Mouse (Mus musculus) intestine, embryonic 16.5 days (tissue): ENCODE measurements around the gene Macf1. TPM values are rescaled to one million over a fixed set of nuclear protein-coding genes. Genes with fewer than 3 reads are reported as not detected.
"Not testable (repeated sequence)": the region's sequence is repeated elsewhere in the genome, so short reads cannot be mapped to it uniquely, and the experiment has no call there.

ENCODE experiments used
- ATAC-seq: fragments of 200-750 bp; cut with Nextera tagmentation; 2 replicates; pipeline ENCODE4 v1.8.0; 2017; ENCODE audit warnings: moderate TSS enrichment, moderate library complexity
- H3K27ac ChIP-seq: fragments of 300-500 bp; sonication (generic); 2 replicates; pipeline ENCODE4 v1.5.1; 2014; ENCODE audit warnings: mild to moderate bottlenecking, low read length
- H3K27me3 ChIP-seq: fragments of 300-500 bp; sonication (generic); replicated peaks from 2 replicates; pipeline ENCODE4 v1.6.1; 2014; ENCODE audit warnings: low read length, control low read depth, mixed read lengths; ENCODE audit not compliant: control insufficient read depth, insufficient read depth
- H3K36me3 ChIP-seq: fragments of 300-500 bp; sonication (generic); 2 replicates; pipeline ENCODE4 v1.6.1; 2014; ENCODE audit warnings: low read length, control low read depth; ENCODE audit not compliant: control insufficient read depth, insufficient read depth
- H3K4me1 ChIP-seq: fragments of 300-500 bp; sonication (generic); 2 replicates; pipeline ENCODE4 v1.6.1; 2014; ENCODE audit warnings: low read length, control low read depth, mixed read lengths; ENCODE audit not compliant: control insufficient read depth, insufficient read depth
- H3K4me2 ChIP-seq: fragments of 300-500 bp; sonication (generic); 2 replicates; pipeline ENCODE4 v1.6.1; 2014; ENCODE audit warnings: low read depth, low read length, control low read depth
- H3K4me3 ChIP-seq: fragments of 300-500 bp; sonication (generic); 2 replicates; pipeline ENCODE4 v1.5.1; 2014; ENCODE audit warnings: mild to moderate bottlenecking, low read length
- H3K9ac ChIP-seq: fragments of 300-500 bp; sonication (generic); 2 replicates; pipeline ENCODE4 v1.6.1; 2014; ENCODE audit warnings: low read depth, low read length
- H3K9me3 ChIP-seq: fragments of 300-500 bp; sonication (generic); 2 replicates; pipeline ENCODE4 v1.6.1; 2016; ENCODE audit warnings: low read length, control low read depth; ENCODE audit not compliant: control insufficient read depth
- WGBS: fragments of 180-500 bp; shearing (Covaris S2); extraction: QIAGEN DNeasy Blood & Tissue Kit; methylation state at CpG from one replicate; pipeline ENCODE4 v1.1.7; 2014; 5-methylcytosine and 5-hydroxymethylcytosine counted together
- polyA plus RNA-seq: library from polyadenylated mRNA; unstranded; fragments of >200 nt; fragmentation: Nextera tagmentation; extraction: Ambion mirVana; gene quantifications from 2 replicates; pipeline ENCODE4 v1.2.1, GENCODE M21; 2015

The Macf1 gene
- polyA plus RNA-seq, 1 experiment from 2014 or later, result 19.7 TPM

DNA sequence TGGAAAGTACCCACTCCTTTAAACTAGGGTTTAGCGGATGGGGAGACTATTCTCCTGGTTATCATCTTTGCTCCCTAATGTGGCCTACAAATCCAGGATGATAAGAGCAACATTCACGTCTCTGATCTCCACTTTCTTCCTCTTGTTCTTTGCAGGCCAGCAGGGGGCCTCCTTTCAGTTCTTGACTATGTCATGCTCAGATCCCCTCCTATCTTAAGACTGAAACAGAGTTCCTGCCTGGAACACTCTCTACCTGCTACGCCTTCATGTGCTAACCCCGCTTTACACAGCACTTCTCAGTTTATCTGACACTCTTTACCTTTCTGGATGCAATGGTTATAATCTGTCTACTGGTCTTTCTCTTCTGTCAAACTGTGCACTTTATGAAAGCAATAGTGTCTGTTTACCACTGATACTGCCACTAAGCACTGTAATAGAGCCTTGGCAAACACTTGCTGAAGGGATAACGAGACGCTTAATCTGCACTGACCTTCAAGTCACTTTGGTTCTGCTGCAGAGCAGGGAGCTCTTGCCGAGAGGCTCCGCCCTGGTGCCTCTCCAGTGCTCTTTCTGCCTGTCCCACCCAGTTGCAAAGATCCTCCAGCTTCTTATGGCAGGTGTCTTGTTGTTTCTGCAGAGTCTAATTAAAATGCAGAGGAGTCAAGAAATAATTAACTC is 223.4 kb downstream of the Macf1 start:
- no peak overlapping the region for H3K27ac ChIP-seq
- no peak for ATAC-seq
- H3K4me2 ChIP-seq, result no peak overlapping the region
- no peak overlapping the region for H3K9ac ChIP-seq
- WGBS, result 69% methylated on average over 8 of the region's 8 CpGs
- H3K36me3 ChIP-seq, result peaks cover 9% of the 10 kb centered on the region; the same call in 1 of the 2 replicates
- no peak overlapping the region for H3K4me3 ChIP-seq
- no peaks in the 10 kb centered on the region for H3K27me3 ChIP-seq
- H3K4me1 ChIP-seq, result no peaks in the 10 kb centered on the region
- no peaks in the 10 kb centered on the region for H3K9me3 ChIP-seq

DNA sequence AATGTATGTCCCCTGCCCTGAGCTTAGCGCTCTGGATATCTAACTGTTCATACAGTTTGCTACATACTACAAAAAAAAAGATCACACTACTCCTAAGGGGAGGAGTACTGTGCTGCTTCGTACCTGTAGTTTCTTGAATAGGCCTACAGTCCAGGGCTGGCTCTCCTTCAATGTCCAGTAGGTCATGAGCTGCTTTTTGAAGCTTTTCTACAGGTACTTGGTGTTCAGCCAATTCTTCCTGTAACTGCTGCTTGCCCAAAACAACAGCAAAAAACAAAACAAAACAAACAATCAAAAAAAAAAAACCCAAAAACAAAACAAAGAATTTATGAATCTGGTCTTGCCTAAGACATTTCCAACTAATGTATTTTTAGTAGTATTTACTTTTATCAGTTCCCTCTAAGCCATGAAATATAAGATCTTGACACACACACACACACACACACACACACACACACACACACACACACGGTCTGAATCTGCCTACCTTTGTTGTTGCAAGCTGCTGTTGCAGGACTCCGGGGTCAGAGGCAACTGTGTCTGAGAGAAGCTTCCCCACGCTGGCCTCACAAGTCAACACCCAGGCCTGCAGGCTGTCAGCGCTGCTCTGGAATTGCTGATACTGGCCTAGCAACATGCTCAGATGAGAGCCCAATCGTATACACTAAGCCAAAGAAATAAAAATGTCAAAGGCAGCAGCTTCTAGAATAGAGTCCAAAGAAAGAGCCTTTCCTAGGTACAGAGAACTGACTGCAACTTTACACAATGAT is 229.1 kb downstream of the Macf1 start:
- no peak overlapping the region for H3K9ac ChIP-seq
- H3K9me3 ChIP-seq, result no peaks in the 10 kb centered on the region
- no peak overlapping the region for H3K27ac ChIP-seq
- no peaks in the 10 kb centered on the region for H3K4me1 ChIP-seq
- peaks cover 13% of the 10 kb centered on the region for H3K36me3 ChIP-seq
- no peak overlapping the region for H3K4me3 ChIP-seq
- H3K4me2 ChIP-seq, result no peak overlapping the region
- no peak for ATAC-seq
- H3K27me3 ChIP-seq, result no peaks in the 10 kb centered on the region
- WGBS, result 55% methylated on average over 7 of the region's 7 CpGs

DNA sequence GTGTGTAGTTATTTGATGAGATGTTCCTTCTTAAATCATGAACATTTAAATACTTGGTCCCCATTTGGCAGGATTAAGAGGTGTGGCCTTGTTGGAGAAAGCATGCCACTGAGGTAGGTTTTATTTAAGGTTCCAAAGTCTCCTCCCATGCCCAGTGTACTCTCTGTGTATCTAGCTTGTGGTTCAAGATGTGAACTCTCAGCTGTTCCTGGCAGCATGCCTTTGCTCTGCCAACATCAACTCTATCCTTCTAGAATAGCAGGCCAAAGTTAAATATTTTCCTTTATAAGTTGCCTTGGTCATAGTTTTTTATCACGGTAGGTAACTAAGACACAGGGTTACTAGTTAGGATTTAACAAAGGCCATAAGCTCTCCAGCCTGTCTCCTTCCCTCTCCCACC is 230.4 kb downstream of the Macf1 start:
- no peak overlapping the region for H3K4me3 ChIP-seq
- no peak for ATAC-seq

DNA sequence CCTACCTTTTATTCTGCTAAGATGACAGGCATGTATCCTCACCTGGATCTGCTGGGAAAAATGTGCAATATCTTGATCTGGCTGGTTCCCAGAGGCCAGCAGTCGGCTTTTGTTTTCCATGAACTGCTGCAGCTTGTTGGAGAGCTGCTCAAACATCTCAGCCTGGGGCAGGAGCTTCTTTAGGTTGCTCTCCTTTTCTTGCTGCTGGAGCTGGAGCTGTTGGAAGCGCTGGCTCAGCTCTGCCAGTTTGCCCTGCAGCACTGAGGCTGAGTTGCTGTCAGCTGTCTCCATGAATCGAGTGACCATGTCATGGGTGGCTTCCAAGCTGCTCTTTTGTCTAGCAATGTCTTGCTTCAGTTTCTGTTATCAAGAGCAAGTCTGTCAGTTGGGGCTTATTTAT is 232.2 kb downstream of the Macf1 start:
- Histone ChIP-seq H3K36me3 (peaks cover 11% of the 10 kb centered on the region), H3K4me2 (no peak overlapping the region), H3K9me3 (no peaks in the 10 kb centered on the region), H3K4me3 (no peak overlapping the region), H3K9ac (no peak overlapping the region), H3K4me1 (no peaks in the 10 kb centered on the region), H3K27ac (no peak overlapping the region), H3K27me3 (no peaks in the 10 kb centered on the region)
- no peak for ATAC-seq
- 92% methylated on average over 3 of the region's 3 CpGs for WGBS

More for the DNA sequence above, 230.4 kb downstream of the Macf1 start:
- WGBS, result 90% methylated on average over 1 of the region's 1 CpGs
- Histone ChIP-seq H3K4me2 (no peak overlapping the region), H3K27me3 (no peaks in the 10 kb centered on the region), H3K9me3 (no peaks in the 10 kb centered on the region), H3K9ac (no peak overlapping the region), H3K36me3 (peaks cover 11% of the 10 kb centered on the region), H3K4me1 (no peaks in the 10 kb centered on the region), H3K27ac (no peak overlapping the region)

DNA sequence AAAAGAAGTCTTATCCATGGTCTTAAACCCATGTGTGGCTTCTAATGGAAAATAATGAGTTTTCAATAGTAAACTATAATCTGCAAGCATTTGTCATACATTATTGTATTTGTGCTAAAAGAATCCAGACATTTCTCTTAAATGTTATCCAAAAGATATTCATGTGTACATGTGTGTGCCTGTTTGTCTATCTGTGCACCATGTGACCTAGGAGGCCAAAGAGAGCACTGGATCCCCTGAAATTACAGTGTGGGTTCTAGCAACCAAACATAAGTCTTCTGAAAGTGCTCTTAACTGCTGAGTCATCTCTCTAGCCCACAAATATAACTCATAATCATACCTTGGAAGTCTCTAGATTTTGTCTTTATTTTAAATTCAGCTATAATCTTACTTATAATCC is 234.9 kb downstream of the Macf1 start:
- no peaks in the 10 kb centered on the region for H3K4me1 ChIP-seq
- no peak overlapping the region for H3K4me3 ChIP-seq
- H3K9ac ChIP-seq, result no peak overlapping the region
- no peak for ATAC-seq
- no peaks in the 10 kb centered on the region for H3K27me3 ChIP-seq
- H3K4me2 ChIP-seq, result no peak overlapping the region
- H3K9me3 ChIP-seq, result no peaks in the 10 kb centered on the region
- no peak overlapping the region for H3K27ac ChIP-seq
- peaks cover 3% of the 10 kb centered on the region; the same call in 1 of the 2 replicates for H3K36me3 ChIP-seq

DNA sequence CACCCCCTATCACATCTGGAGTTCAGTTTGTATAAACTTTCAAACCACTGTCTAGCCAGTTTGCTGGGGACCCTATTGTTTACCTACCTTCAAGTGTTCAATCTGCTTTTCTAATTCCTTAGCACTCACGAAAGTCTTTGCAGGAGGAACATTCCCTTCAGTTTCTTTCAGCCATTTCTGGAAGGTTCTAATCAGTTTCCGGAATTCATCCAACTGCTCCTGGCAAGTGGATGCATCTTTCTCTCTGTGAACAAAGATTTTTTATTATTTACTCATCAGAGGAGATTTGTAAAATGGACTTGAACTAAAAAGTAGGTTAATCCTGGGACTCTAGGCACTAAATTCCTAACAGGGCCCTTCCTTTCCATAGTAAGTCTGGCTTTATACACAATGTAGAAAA is 236.1 kb downstream of the Macf1 start:
- H3K4me1 ChIP-seq, result no peaks in the 10 kb centered on the region
- H3K4me3 ChIP-seq, result no peak overlapping the region
- ATAC-seq, result no peak
- H3K9ac ChIP-seq, result no peak overlapping the region
- H3K36me3 ChIP-seq, result 0 out of 2 replicates have a peak, but pooled peaks cover 3% of the 10 kb centered on the region
- WGBS, result 84% methylated on average over 2 of the region's 2 CpGs
- no peaks in the 10 kb centered on the region for H3K27me3 ChIP-seq
- no peak overlapping the region for H3K4me2 ChIP-seq
- H3K27ac ChIP-seq, result no peak overlapping the region
- H3K9me3 ChIP-seq, result no peaks in the 10 kb centered on the region

DNA sequence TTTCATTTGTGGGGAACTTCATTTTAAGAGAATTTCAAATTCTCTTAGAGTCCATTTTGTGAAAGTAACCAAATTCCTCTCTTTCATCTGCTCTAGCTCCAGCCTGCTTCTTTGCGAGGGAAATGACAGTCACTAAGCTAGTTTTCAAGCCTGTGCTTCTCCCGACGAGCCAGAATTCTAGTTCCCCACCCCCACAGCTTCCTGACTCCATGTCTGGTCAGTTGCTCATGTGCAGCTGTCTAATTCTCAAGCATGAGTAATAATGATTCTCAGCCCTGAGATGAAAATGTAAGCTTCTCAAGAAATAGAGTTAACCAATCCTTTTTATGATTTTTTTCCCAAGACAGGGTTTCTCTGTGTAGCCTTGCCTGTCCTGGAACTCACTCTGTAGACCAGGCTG is 236.9 kb downstream of the Macf1 start:
- no peak overlapping the region for H3K9ac ChIP-seq
- no peaks in the 10 kb centered on the region for H3K27me3 ChIP-seq
- WGBS, result 34% methylated on average over 3 of the region's 3 CpGs
- H3K4me1 ChIP-seq, result no peaks in the 10 kb centered on the region
- H3K27ac ChIP-seq, result no peak overlapping the region
- H3K36me3 ChIP-seq, result no peaks in the 10 kb centered on the region
- H3K9me3 ChIP-seq, result no peaks in the 10 kb centered on the region
- no peak overlapping the region for H3K4me2 ChIP-seq
- H3K4me3 ChIP-seq, result no peak overlapping the region
- ATAC-seq, result no peak

DNA sequence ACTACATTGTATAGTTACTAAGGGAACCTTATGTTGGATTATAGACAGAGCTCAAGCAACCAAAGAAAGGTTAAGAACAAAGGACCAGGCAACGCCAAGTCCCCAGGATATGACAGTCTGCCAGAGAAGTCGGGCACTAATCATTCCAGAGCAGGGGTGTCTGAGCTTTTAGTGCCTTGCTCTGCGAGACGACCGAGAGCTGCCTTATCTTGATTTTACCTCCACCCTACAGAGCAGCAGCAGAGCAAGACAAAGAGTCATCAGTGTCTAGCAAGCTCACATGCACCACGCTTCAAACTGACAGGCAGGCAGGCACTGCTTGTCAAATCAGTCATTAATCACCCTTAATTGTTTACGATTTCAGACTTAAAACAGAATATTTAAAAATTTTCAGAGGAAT is 237.4 kb downstream of the Macf1 start:
- H3K36me3 ChIP-seq, result no peaks in the 10 kb centered on the region
- no peak overlapping the region for H3K9ac ChIP-seq
- no peak overlapping the region for H3K4me3 ChIP-seq
- no peaks in the 10 kb centered on the region for H3K27me3 ChIP-seq
- no peaks in the 10 kb centered on the region for H3K4me1 ChIP-seq
- H3K9me3 ChIP-seq, result no peaks in the 10 kb centered on the region
- no peak overlapping the region for H3K27ac ChIP-seq
- no peak overlapping the region for H3K4me2 ChIP-seq
- no peak for ATAC-seq
- WGBS, result 29% methylated on average over 7 of the region's 7 CpGs

DNA sequence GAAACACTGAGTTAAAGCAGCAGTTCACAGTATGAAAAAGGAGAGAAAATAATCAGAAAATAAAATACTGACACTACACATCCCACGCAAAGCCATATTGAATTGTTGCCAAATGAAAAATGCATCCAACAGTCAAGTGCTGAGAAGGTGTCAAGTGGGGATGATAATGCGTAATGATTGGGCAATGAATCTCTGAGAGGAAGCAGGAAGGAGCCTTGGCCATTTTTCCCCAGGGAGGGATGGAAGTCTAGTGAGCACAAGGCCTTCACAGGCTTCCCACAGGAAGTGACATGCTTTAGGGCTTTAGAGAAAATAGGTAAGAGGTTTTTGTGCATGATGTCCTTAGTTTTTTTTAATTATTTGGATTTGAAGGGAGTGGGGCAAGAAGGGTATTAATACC is 237.9 kb downstream of the Macf1 start:
- H3K9ac ChIP-seq, H3K27ac ChIP-seq, H3K4me2 ChIP-seq, H3K4me3 ChIP-seq, ATAC-seq, H3K27me3 ChIP-seq, H3K36me3 ChIP-seq, H3K4me1 ChIP-seq, H3K9me3 ChIP-seq: not testable (repeated sequence)
- WGBS, result 86% methylated on average over 2 of the region's 2 CpGs
